Mouse (Mus musculus) regulatory T cell (primary cell): ENCODE results near the gene Fam114a1.

Experiments
- in situ Hi-C: fragments of 300-600 bp; cut with MboI, MseI; formaldehyde crosslinking; loops from one replicate; pipeline ENCODE4 v1.15.1; 2025; ENCODE audit warnings: high pct_unique_total_duplicates

The Fam114a1 gene

GRCm38 (mm10) chr5:64969861-64970771, at the start of gene Fam114a1:
Gene Fam114a1 (plus strand): TSS chr5:64970071.
- in situ Hi-C loops: loop anchor here (5.0 kb wide), 1 partner anchor 83 kb away; no protein-coding TSS in a partner anchor

- in situ Hi-C loops: no loop called here
Measured at GRCm38 (mm10) chr5:64922891-64923381, 46.9 kb upstream of the Fam114a1 start.

GRCm38 (mm10) chr5:64932215-64932614, 37.7 kb upstream of the Fam114a1 start:
- in situ Hi-C loops: loop anchor here (5.0 kb wide), 1 partner anchor 45 kb away; no protein-coding TSS in a partner anchor

- in situ Hi-C loops: loop anchor here (5.0 kb wide), 1 partner anchor 45 kb away; no protein-coding TSS in a partner anchor
Measured at GRCm38 (mm10) chr5:64932775-64933174, 37.1 kb upstream of the Fam114a1 start.

GRCm38 (mm10) chr5:64951486-64951885, 18.4 kb upstream of the Fam114a1 start:
- in situ Hi-C loops: no loop called here

GRCm38 (mm10) chr5:64954931-64955330, 14.9 kb upstream of the Fam114a1 start:
- in situ Hi-C loops: no loop called here

GRCm38 (mm10) chr5:64958991-64959842, 10.7 kb upstream of the Fam114a1 start:
- in situ Hi-C loops: no loop called here

GRCm38 (mm10) chr5:64959843-64960230, 10.0 kb upstream of the Fam114a1 start, which contains the start of gene Tlr6:
Gene Tlr6 (minus strand): TSS chr5:64960097.
- in situ Hi-C loops: no loop called here

GRCm38 (mm10) chr5:64960857-64961391, 8.9 kb upstream of the Fam114a1 start:
- in situ Hi-C loops: no loop called here

- in situ Hi-C loops: no loop called here
Measured at GRCm38 (mm10) chr5:64963271-64963670, 6.6 kb upstream of the Fam114a1 start.

- in situ Hi-C loops: no loop called here
Measured at GRCm38 (mm10) chr5:64963735-64964134, 6.1 kb upstream of the Fam114a1 start.

GRCm38 (mm10) chr5:64968961-64969860, 660 bp upstream of the Fam114a1 start:
- in situ Hi-C loops: loop anchor here (5.0 kb wide), 1 partner anchor 82 kb away; no protein-coding TSS in a partner anchor

- in situ Hi-C loops: no loop called here
Measured at GRCm38 (mm10) chr5:64975121-64975520, 5.2 kb downstream of the Fam114a1 start.

- in situ Hi-C loops: no loop called here
Measured at GRCm38 (mm10) chr5:64977128-64977527, 7.3 kb downstream of the Fam114a1 start.

- in situ Hi-C loops: no loop called here
Measured at GRCm38 (mm10) chr5:64985971-64986370, 16.1 kb downstream of the Fam114a1 start.

GRCm38 (mm10) chr5:64989940-64990339, 20.1 kb downstream of the Fam114a1 start:
- in situ Hi-C loops: loop anchor here (5.0 kb wide), 1 partner anchor 52 kb away; no protein-coding TSS in a partner anchor

- in situ Hi-C loops: loop anchor here (5.0 kb wide), 1 partner anchor 50 kb away; no protein-coding TSS in a partner anchor
Measured at GRCm38 (mm10) chr5:64992540-64992939, 22.7 kb downstream of the Fam114a1 start.

- in situ Hi-C loops: no loop called here
Measured at GRCm38 (mm10) chr5:64995408-64995807, 25.5 kb downstream of the Fam114a1 start.

GRCm38 (mm10) chr5:65002940-65003824, 33.3 kb downstream of the Fam114a1 start:
- in situ Hi-C loops: no loop called here
